Mouse (Mus musculus): ENCODE results near the gene Plekhh1. TPM values are rescaled to one million over a fixed set of nuclear protein-coding genes. Genes with fewer than 3 reads are reported as not detected.
"Not testable (repeated sequence)": the region's sequence is repeated elsewhere in the genome, so short reads cannot be mapped to it uniquely, and the experiment has no call there.

The Plekhh1 gene
- total RNA-seq, 2 experiments from 2014 or later = 15.3 to 16.1 TPM

- DNase-seq (ENCODE audit: low spot score in 2 of 2) = no peak
- Histone ChIP-seq H3K4me3 (no peak overlapping the region), H3K27ac (no peak overlapping the region)
- no peak for TF ChIP-seq CTCF (conservative IDR thresholded peaks at IDR 0.05)
Observed at GRCm38 (mm10) chr12:79005456-79005855, 23.5 kb upstream of the Plekhh1 start.

GRCm38 (mm10) chr12:79006076-79006475 is 22.9 kb upstream of the Plekhh1 start:
- peak overlapping the region; percentile 74 for H3K4me3 ChIP-seq
- DNase-seq (ENCODE audit: low spot score in 2 of 2) = no peak
- no peak for TF ChIP-seq CTCF (conservative IDR thresholded peaks at IDR 0.05)
- peak overlapping the region; percentile 96; the same call in 1 of the 2 replicates for H3K27ac ChIP-seq

- peak; percentile 27 to 53 for DNase-seq (ENCODE audit: low spot score in 2 of 2)
- TF ChIP-seq CTCF (conservative IDR thresholded peaks at IDR 0.05) = peak; percentile 70
- Histone ChIP-seq H3K4me3 (peak overlapping the region; percentile 74), H3K27ac (peak overlapping the region; percentile 96)
Observed at GRCm38 (mm10) chr12:79006478-79007125, 22.4 kb upstream of the Plekhh1 start.

GRCm38 (mm10) chr12:79007126-79007753 is 21.7 kb upstream of the Plekhh1 start, which contains the start of gene Tmem229b:
TSS of gene Tmem229b (minus strand) at chr12:79007627.
- no peak; the same call in 1 of the 2 replicates for TF ChIP-seq CTCF (conservative IDR thresholded peaks at IDR 0.05)
- Histone ChIP-seq H3K27ac (peak within 1 kb of the TSS; percentile 96), H3K4me3 (peak within 1 kb of the TSS; percentile 74)
- DNase-seq (ENCODE audit: low spot score in 2 of 2) = peak; percentile 47 to 60

GRCm38 (mm10) chr12:79010569-79010968 is 18.4 kb upstream of the Plekhh1 start:
- H3K27ac ChIP-seq = no peak overlapping the region
- no peak for TF ChIP-seq CTCF (conservative IDR thresholded peaks at IDR 0.05)
- DNase-seq (ENCODE audit: low spot score in 2 of 2) = no peak
- no peak overlapping the region for H3K4me3 ChIP-seq

GRCm38 (mm10) chr12:79016109-79016508 is 12.9 kb upstream of the Plekhh1 start:
- no peak for DNase-seq (ENCODE audit: low spot score in 2 of 2)
- no peak for TF ChIP-seq CTCF (conservative IDR thresholded peaks at IDR 0.05)

GRCm38 (mm10) chr12:79017994-79018399 is 11.0 kb upstream of the Plekhh1 start:
- Histone ChIP-seq H3K4me3 (no peak overlapping the region), H3K27ac (no peak overlapping the region)
- DNase-seq (ENCODE audit: low spot score in 2 of 2) = no peak
- TF ChIP-seq CTCF (conservative IDR thresholded peaks at IDR 0.05) = no peak

More at GRCm38 (mm10) chr12:79016109-79016508, 12.9 kb upstream of the Plekhh1 start:
- H3K27ac ChIP-seq = no peak overlapping the region
- H3K4me3 ChIP-seq = no peak overlapping the region

GRCm38 (mm10) chr12:79021902-79022301 is 7.1 kb upstream of the Plekhh1 start:
- DNase-seq (ENCODE audit: low spot score in 2 of 2) = no peak
- TF ChIP-seq CTCF (conservative IDR thresholded peaks at IDR 0.05) = no peak
- Histone ChIP-seq H3K4me3 (no peak overlapping the region), H3K27ac (no peak overlapping the region)

- DNase-seq (ENCODE audit: low spot score in 2 of 2) = peak; percentile 58 to 70
- peak; percentile 86 for TF ChIP-seq CTCF (conservative IDR thresholded peaks at IDR 0.05)
Observed at GRCm38 (mm10) chr12:79022882-79023281, 6.1 kb upstream of the Plekhh1 start.

GRCm38 (mm10) chr12:79027526-79027925 is 1.4 kb upstream of the Plekhh1 start:
- not testable (repeated sequence) for DNase-seq (ENCODE audit: low spot score in 2 of 2); H3K4me3 ChIP-seq; H3K27ac ChIP-seq

More at GRCm38 (mm10) chr12:79022882-79023281, 6.1 kb upstream of the Plekhh1 start:
- Histone ChIP-seq H3K4me3 (no peak overlapping the region), H3K27ac (no peak overlapping the region)

- Histone ChIP-seq H3K4me3 (no peak overlapping the region), H3K27ac (peak overlapping the region; percentile 46)
- TF ChIP-seq CTCF (conservative IDR thresholded peaks at IDR 0.05) = no peak
- no peak for DNase-seq (ENCODE audit: low spot score in 2 of 2)
Observed at GRCm38 (mm10) chr12:79034331-79034730, 5.4 kb downstream of the Plekhh1 start.

GRCm38 (mm10) chr12:79035349-79035748 is 6.4 kb downstream of the Plekhh1 start:
- TF ChIP-seq CTCF (conservative IDR thresholded peaks at IDR 0.05) = no peak
- Histone ChIP-seq H3K4me3 (no peak overlapping the region), H3K27ac (peak overlapping the region; percentile 64; the same call in 1 of the 2 replicates)
- DNase-seq (ENCODE audit: low spot score in 2 of 2) = peak in 1 of 2 experiments; percentile 29

- no peak overlapping the region for H3K27ac ChIP-seq
- no peak for DNase-seq (ENCODE audit: low spot score in 2 of 2)
- no peak for TF ChIP-seq CTCF (conservative IDR thresholded peaks at IDR 0.05)
- H3K4me3 ChIP-seq = no peak overlapping the region
Observed at GRCm38 (mm10) chr12:79039708-79040107, 10.7 kb downstream of the Plekhh1 start.
